Mouse (Mus musculus): ENCODE data around the gene Ppp1r13l. TPM values are rescaled to one million over a fixed set of nuclear protein-coding genes. Genes with fewer than 3 reads are reported as not detected.

Ppp1r13l gene
- total RNA-seq, 1 experiment from 2014 or later = 9.3 TPM

- no peak for DNase-seq
Measured at GRCm38 (mm10) chr7:19365376-19365775, 5.8 kb downstream of the Ppp1r13l start.

- DNase-seq = peak; percentile 74
Measured at GRCm38 (mm10) chr7:19368380-19368779, 8.8 kb downstream of the Ppp1r13l start.

- DNase-seq = peak; percentile 68
Measured at GRCm38 (mm10) chr7:19369823-19370425, 10.4 kb downstream of the Ppp1r13l start.

DNA sequence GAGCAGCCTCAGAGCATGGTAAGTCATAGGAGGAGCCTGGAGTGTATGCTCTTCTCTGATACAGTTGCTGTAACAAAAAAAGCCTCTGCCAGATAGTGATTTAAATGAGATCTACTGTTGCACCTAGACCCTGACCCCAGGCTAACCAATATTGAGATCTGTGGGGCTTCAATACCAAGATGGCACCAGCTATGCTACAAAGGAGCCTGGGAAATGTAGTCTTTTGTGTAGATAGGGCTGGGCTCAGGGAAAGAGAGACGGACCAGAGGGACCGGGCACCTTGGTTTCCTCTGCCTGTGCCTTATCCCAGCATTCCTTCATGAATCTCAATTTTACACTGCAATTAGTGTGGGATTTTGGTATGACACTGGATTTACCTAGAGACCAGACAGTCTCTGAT is 13.8 kb downstream of the Ppp1r13l start:
- no peak for DNase-seq

- no peak for DNase-seq
Measured at GRCm38 (mm10) chr7:19375368-19375767, 15.8 kb downstream of the Ppp1r13l start.

- no peak for DNase-seq
Measured at GRCm38 (mm10) chr7:19376019-19376418, 16.5 kb downstream of the Ppp1r13l start.

GRCm38 (mm10) chr7:19378049-19378448 is 18.5 kb downstream of the Ppp1r13l start:
- DNase-seq = no peak

DNA sequence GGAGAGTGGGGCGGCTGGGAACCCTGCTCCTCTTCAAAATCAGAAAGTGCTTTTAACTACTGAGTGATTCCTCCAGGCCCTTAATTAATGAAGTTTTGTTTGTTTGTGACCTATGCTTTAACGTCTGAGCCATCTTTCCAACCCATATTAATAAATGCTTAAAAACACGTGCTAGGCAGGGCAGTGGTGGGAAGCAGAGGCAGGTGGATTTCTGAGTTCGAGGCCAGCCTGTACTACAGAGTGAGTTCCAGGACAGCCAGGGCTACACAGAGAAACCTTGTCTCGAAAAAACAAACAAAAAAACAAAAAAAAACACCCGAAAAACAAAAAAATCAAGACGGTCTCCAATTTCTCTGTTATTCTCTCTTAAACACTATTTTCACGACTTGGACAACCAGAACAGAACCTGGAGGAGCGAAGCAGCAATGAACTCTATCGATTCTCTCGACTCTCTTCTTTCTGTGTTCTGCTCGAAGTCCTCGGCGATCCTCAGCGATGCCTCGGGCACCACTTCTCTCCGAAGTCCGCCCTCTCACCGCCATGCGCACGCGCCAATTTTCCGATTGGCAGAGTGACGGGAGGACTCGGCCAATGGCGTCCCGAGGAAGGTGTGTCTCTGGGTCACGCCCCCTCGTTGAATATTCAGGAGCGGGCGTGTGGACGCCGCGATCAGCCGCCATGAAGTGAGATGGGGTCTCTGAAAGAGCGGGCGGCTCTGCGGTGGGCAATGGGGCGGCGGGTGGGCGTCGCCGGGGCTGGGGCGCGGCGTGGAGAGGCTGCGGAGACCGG is 22.0 kb downstream of the Ppp1r13l start, which contains the start of gene Ercc2:
Ercc2 (plus strand) TSS at position 634 of the 789 bp plus-strand sequence.
- DNase-seq = peak; percentile 99

DNA sequence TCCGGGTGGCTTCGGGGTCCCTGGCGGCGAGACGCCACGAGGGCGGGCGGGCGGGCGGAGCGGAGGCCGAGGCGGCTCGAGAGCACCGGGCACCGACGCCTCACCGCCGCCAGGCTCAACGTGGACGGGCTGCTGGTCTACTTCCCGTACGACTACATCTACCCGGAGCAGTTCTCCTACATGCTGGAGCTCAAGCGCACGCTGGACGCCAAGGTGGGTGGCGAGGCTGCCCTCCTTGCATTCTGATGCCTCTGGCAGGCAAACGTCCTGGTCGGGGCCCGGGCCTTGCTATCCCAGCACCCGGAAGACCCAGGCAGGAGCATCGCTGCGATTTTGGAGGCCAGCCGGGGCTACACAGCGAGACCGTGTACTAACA is 22.6 kb downstream of the Ppp1r13l start:
- peak; percentile 41 for DNase-seq

DNA sequence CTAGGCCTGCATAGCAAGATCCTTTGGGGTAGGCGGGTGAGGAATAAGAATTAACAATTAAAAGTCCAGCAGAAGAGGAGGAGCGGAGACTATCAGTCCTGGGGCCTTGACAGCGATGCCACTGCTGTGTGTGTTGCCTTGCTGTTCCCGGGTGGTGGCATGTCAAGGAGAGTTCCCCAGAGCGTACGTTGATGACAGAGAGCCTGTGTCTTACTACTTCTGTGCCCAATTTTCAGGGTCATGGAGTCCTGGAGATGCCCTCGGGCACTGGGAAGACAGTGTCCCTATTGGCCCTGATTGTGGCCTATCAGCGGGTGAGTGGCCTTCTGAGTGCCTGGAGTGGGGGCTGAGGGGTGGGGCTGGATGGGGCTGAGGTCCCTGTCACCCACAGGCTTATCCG is 24.2 kb downstream of the Ppp1r13l start:
- DNase-seq = no peak

GRCm38 (mm10) chr7:19388699-19389413 is 29.3 kb downstream of the Ppp1r13l start:
- DNase-seq = no peak

DNA sequence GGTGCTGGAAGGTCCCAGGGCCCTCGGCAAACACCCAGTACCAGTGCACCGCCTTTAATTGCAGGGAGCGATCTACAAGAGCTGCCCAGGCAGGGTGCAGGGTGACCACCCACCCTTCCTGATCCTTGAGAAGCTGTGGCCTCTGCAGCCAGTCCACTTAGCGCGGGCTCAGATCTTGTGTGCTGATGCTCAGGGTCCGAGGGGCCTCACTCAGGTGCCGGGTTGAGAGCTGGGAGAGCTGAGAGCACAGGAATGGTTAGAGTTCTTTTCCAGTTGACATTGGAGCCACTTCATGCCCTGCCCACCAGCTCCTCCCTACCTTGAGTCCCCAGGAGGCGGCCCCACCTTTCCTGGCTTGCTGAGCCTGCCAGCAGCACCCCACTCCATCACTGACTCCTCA is 34.9 kb downstream of the Ppp1r13l start:
- DNase-seq = no peak

DNA sequence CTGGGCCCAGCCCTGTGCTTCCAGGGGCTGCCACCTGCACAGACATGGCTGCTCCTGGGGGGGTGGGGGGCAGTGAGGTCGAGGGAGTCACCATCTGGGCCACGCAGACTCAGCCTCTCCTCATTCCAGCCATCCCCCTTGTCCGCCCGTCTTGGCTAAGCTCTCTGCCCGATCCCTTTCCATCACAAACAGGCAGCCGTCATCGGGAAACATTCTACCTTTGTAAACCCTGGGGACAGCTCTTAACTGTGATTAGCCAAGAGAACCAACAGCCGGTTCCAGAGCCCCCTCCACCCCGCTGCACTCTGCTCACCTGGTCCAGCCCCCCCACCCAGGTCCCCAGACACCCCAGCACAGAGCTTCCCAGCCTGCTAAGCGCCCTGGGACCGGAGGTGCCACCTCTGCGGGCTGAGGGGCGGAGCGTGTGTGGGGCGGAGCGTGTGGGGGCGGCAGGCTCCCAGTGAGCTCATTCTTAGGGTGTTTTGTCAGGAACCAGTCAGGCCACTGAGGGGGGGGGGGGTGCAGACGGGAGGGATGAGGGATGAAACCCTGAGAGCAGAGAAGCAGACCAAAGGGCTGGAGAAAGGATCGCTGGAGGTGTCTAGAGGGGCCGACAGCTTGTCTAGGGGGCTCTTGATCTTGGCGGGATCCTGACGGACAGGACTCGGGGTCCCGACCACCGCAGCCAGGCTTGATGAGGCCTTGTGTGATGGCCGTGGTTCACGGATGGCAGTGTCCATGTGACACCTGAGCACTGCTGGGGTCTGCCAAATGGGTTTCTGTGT is 40.1 kb downstream of the Ppp1r13l start:
- peak; percentile 72 for DNase-seq

DNA sequence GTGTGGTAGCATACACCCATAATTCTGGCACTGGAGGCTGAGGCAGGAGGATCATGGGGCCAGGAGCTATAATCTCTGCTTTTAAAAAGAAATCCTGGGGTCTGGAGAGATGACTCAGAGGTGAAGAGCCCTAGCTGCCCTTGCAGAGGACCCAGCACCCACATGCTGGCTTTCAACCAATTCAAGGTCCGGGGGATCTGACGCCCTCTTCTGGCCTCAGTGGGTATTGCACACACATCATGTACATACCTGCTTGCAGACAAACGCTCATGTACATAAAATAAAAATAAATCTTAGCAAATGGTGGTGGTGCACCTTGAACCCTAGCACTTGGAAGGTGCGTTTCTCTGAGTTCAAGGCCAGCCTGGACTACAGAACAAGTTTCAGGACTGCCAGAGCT is 41.4 kb downstream of the Ppp1r13l start:
- no peak for DNase-seq

DNA sequence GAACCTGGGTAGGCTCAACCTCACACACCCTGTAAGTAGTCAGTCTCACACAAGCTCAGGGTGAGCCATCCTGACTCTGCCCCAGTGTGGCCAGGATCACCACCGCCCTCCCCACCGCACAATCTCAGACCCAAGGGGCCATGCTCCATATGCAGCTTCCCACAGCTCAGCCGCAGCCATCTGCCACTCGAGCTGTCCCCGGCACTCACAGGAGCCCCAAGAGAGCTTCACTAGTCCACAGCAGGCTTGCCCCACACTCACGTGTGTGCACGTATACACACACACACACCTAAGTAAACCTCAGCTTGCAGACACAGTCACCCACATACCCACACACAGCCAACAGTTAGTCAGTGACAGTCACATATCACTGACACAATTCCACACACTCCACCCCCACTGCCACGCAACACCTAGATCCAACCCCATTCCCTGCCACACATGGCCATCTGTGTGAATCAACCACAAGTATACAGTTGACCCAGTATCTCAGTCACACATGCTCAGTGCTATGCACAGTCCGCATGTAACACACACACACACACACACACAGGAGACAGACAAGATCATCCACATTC is 43.1 kb downstream of the Ppp1r13l start:
- DNase-seq = no peak

DNA sequence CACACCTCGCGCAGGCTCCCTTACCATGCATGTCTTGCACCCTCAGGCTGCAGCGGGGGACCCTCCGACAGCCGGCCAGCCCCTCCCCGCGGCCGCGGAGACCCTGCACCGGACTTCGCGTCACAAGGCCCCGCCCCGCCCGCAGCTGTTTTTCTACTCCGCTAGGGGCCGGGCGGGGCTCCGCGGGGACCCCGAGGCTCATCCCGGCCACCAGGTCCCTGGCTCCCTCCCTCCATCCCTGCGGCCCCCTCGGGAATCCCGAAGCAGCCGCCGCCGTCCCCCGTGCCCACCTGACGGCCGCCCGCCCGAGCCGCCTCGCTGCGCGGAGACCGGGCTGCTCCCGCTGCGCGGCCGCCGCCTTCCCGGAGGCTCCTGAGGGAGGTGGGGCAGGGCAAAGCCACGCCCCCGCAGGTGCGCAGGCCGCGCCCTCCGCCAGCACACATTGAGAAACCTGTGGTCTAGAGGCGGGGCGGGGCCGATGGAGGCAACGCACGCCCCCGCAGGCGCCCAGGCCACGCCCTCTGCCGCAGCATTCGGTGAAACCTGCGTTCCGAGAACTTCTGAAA is 44.3 kb downstream of the Ppp1r13l start, which contains the start of gene Klc3:
Klc3 (minus strand) TSS at position 374 of the 566 bp plus-strand sequence.
- peak; percentile 54 for DNase-seq

GRCm38 (mm10) chr7:19404476-19404875 is 44.9 kb downstream of the Ppp1r13l start, which contains the start of gene Ckm:
Gene Ckm, plus strand, starts transcription at chr7:19404776.
- DNase-seq = no peak

- peak; percentile 84 for DNase-seq
Measured at GRCm38 (mm10) chr7:19405417-19405816, 45.9 kb downstream of the Ppp1r13l start.

- no peak for DNase-seq
Measured at GRCm38 (mm10) chr7:19409753-19410152, 50.2 kb downstream of the Ppp1r13l start.

GRCm38 (mm10) chr7:19410766-19411344 is 51.3 kb downstream of the Ppp1r13l start:
- DNase-seq = peak; percentile 82

DNA sequence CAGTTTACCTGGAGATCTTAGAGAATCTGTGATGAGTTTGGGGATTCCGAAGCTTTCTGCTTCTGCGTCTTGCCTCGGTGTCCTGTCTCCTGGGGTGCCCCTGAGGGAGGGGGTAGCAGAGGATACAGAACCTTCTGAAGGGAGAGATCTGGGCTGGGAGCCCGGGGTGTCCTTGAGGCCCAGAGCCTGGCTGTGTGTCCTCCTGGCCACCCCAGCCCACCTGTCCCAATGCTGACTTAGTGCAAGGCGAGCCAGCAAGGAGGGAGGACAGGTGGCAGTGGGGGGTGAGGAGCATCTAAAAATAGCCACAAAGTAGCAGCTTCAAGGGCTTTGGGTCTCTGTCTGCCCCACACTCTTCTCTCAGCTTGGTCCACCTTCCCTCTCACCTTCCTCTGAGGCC is 52.2 kb downstream of the Ppp1r13l start:
- DNase-seq = no peak
